Mouse (Mus musculus): Measurements from ENCODE around the gene Zfp941. TPM values are rescaled to one million over a fixed set of nuclear protein-coding genes. Genes with fewer than 3 reads are reported as not detected.

The Zfp941 gene
- polyA plus RNA-seq (2017; shearing (Covaris generic)) = under 1 TPM in 2 of 3 experiments, not detected in 1; 0.40 TPM

DNA sequence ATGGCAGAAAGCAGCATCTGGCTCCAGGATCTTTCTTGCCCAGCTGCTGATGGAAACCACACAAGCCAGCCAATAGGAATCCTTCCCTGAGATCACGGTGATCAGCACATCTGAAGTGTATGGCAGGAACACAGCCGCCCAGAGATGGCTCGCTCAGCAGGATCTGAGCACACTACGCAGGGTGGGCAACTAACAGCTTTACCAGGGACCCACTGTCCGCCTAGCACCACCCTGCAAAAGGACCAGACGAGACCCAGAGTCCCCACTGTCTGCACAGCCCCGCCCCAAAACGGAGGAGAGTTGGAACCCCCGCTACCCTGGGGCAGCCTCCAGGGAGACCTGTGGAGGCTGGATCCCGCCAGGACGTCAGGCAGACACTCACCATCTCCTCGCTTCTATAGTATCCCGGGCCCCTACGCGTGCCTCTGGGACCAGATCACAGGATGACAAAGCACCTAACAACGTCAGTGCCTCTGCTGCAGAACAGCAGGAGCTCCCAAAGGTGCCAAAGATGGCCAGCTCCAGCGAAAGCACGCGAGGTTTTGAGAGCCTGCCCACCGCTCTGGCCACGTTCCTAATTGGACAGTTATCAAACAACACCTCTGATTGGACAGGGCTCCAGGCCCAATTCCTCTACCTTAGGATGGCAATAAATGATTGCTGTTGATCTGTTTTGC, at the start of gene Zfp941:
Zfp941 (minus strand) TSS at position 526 of the 677 bp plus-strand sequence.
- ATAC-seq = no peak

DNA sequence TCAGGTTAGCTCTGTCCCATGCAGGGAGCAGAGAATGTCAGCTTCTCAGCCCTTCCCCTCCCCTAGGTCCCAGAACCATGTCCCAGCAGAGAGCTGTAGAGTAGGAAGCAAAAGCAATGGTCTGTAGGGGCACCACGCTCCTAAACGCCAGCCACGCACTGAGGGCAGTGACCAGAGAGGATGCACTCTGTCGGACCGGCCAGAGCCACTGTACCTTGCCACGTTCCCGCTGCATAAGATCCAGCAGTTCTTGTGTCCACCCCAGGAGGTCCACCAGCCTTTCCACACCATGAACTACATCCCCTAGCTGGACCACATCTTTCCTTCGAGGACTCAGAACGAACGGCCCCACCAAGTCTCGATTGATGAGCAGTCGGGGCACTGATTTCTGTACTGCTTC, 42.8 kb upstream of the Zfp941 start:
- no peak for ATAC-seq

DNA sequence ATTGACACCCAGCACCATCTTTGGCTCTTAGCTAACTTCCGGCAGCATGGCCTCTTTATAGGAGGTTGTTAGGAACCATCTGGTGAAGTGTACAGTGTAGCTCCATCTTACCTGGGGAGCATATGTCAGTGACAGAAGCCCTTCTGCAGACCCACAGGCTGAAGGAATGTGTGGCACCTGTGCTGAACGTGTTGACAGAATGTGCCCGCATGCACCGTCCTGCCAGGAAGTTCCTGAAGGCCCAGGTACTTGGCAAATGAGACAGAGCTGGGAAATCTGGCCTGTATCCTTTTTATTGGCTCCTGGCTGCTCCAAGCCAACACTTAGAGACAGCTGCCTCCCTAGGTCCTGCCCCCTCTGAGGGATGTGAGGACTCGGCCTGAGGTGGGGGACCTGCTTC, 38.8 kb upstream of the Zfp941 start:
- no peak for ATAC-seq

DNA sequence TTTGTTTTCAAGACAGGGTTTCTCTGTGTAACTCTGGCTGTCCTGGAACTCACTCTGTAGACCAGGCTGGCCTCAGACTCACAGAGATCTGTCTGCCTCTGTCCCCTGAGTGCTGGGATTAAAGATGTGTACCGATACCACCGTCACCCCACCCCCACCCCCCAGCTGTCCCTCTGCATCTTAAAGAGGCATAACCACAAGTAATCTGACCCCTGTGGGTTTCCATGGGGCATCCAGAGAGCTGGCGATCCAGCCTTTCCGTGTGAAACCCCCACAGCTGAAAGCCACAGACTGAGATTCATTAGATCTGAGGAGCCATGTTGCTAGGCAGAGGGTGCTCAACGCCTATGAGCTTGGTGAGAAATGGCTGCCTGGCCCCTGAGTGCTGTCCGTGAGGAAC, 38.0 kb upstream of the Zfp941 start:
- ATAC-seq = no peak

DNA sequence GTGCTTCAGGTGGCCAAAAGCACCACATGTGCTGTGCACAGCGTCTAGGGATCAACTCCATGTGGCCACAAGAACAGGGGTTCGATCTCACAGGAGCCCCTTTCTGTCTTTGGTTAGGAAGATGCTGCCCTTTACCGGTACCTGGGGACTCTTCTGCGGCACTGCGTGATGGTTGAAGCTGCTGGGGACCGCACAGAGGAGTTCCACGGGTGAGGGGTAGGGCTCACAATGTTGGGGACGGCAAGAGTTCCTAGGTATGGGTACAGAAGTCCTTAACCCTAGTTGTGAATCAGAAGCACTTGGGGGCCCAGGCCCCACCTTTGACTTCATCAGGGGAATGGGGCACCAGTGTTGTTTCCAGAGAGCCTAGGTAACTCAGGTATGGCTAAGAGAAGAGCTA, 36.8 kb upstream of the Zfp941 start:
- ATAC-seq = no peak

DNA sequence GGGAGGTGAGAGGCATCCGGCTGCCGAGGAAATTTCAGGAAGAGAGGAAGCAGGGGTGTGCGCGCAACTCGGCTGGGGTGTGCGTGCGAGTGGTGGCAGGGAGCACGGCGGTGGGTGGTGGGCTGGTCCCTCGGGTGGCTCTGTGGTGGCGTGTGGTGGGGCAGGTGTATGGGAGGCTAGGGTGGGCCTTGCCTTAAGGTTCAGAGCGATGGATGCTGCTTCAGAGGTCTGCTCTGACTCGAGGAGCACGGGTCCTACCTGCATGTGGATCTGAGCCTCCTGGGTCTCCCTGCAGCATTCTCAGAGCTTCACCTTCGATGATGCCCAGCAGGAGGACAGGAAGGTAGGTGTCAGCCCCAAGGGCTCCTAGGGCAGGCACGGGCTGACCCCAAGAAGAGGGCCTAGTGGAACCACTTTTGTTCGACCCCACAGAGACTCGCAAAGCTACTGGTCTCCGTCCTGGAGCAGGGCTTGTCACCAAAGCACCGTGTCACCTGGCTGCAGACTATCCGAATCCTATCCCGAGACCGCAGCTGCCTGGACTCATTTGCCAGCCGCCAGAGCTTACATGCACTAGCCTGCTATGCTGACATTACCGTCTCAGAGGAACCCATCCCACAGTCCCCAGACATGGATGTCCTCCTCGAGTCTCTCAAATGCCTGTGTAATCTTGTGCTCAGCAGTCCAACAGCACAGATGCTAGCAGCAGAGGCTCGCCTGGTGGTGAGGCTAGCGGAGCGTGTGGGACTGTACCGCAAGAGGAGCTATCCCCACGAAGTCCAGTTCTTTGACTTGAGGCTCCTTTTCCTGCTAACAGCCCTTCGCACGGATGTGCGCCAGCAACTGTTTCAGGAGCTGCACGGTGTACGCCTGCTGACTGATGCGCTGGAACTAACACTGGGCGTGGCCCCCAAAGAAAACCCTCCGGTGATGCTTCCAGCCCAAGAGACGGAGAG, 35.9 kb upstream of the Zfp941 start, which contains the start of gene Bet1l:
Bet1l (minus strand) TSS at position 28 of the 956 bp plus-strand sequence.
- ATAC-seq = peak; percentile 26

DNA sequence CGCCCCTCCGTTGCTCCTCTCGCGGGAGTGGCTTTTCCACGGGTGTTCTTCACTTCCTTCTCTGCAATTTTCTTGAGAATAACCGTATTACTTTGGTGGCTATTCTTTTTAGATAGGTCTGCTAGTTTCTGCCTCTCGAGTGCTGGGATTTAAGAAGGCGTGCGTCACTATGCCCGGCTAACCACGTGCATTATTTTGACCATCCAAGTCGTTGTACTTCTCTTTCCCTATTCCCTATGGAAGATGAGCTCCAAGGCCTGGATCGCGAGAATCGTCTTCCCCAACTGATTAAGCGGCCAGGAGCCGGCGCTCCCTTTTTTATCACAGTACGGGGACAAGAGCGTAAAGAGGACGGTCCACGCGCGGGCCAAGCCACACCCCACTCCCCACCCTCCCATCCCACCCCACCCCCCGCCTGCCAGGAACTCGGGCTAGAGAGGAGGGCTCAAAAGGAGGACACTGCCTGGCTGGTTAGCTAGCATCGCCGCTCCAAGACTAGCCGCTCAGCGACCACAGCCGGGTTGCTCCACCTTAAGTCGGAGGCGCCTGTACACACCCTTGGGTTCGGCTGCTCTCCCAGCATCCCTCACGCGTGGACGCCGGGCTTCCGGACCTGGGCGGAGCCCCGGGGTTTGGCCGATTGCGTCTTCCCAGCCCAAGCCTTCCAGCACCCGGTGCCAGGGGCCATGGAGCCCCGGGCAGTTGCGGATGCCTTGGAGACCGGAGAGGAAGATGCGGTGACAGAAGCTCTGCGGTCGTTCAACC, 35.0 kb upstream of the Zfp941 start, which contains the start of gene Ric8a:
Ric8a (plus strand) TSS at position 173 of the 765 bp plus-strand sequence.
- ATAC-seq = peak; percentile 65

DNA sequence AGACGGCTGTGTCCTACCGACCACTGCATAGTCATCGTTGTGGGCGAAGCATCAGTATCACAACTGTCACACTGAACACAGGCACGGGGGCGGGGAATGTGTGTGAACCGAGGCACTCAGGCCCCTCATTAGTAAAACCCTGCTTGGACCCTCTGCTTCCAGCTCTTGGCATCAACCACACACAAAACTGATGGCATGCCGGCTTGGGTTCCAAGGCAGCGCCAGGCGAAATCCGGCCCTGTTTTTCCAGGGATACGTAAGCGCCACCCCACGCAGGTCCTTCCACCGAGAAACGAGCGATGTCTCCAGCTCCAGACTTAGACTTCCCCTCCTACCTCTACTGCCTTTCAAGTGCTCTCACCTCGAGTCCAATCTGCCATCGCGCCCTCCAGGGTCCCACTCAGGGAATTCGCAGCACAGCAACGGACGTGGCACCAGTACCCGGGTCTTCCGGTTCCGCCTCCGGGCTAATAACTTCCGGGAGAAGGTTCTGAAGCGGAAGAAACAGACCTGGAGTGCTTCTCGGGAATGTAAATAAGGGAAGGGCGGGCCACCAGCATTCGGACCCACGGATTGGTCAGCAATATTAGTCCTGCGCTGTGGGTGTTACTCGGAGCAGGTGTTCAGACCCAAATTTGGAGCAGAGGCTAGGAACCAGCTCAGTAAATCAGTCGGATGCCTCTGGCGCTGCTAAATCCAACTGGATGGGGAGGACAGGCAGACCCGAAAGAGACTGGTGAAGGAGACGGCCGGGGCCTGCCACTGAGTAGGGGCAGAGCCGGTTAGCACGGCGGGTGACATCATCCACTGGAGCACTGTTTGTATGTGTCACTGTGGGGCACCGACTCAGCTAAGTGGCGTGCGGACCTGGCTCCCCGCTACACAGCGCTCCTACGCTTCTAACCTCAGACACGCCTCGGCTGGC, 34.1 kb upstream of the Zfp941 start, which contains the start of gene Gm45785:
Gm45785 (minus strand) TSS at position 472 of the 925 bp plus-strand sequence.
- peak; percentile 71 for ATAC-seq

DNA sequence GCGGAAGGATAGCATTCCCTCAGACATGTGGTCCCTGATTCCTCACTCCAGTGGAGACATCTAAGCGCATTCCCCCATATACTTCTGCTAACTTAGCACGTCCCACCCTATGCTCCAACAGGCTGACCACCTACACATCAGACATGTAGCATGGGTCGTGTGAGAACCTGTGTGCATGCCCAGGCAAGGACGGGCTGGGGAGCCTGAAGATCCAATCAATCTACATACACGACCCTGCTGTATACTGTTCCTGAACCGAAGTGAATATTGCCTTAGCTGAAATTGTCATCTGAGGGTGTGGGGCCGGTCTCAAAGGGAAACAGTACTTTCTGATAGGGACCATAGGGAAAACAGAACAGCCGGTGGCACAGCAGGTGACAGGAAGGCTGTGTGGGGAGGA, 33.2 kb upstream of the Zfp941 start:
- ATAC-seq = no peak

DNA sequence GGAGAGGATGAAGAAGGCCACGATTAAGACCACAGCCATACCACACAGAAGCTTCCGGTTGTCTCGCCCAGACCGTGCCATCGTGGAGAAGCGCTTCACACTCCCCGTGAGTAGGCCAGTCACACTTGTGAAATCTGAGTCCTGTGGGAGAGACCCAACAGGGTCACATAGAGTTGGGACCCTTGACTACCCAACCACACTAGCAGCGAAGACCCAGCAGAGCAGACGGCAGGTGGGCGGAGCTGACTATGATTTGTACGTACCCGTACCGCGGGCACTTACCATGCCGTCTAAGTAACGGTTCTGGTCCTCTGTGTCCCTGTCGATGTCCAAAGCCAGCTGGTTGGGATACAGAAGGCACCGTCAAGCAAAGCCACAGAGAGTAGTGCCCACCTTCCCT, 32.5 kb upstream of the Zfp941 start:
- ATAC-seq = no peak

DNA sequence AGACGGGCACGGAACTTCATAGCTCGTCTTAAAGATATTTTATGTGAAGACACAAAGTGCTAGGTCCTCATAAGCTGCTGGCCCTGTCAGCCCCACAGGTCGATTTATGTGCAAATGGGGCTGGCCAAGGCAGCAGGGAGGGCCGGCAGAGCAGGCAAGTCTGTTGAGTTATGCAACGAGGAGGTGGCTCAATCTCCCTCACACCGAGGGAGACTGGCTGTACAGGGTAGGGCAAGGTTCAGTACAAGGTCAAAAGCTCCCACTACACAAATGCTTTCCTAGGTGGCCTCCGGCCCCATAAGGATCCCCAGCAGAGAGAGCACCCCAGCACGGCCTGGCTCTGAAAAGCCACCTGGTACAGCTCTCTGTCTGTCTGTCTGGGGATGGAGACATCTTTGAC, 31.4 kb upstream of the Zfp941 start:
- ATAC-seq = no peak

DNA sequence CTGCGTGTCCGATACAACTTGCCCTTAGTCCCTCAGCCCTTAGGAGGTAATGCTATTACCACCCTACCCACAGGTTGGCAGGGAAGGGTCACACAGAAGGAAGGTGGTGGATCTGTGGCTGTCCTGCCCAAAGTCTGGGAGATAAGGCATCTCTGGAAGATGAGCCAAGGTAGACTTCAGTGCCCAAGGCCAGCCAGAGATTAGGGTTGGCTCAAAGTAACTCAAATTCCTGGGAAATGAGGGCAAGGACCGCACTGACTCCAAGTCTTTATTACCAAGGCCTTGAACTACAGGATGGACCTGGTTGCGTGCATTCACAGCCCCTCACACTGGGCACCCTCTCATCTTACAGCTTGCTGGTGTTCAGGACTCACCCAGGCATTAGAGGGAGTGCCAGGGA, 29.9 kb upstream of the Zfp941 start:
- no peak for ATAC-seq

DNA sequence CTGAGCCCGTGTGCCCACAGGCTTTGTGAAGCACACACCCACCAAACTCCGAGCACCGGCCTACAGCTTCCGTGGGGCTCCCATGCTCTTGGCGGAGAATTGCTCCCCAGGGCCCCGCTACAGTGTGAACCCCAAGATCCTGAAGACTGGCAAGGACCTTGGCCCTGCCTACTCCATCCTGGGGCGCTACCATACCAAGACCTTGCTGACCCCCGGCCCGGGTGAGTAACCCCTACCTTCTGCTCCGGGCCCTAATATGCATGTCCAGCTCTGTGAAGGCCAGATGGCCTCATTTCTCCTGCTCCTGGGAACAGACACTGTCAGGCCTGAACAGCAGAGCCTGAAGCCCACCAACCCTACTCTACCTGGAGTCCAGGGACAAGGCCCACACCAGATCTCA, 26.6 kb upstream of the Zfp941 start:
- ATAC-seq = no peak

DNA sequence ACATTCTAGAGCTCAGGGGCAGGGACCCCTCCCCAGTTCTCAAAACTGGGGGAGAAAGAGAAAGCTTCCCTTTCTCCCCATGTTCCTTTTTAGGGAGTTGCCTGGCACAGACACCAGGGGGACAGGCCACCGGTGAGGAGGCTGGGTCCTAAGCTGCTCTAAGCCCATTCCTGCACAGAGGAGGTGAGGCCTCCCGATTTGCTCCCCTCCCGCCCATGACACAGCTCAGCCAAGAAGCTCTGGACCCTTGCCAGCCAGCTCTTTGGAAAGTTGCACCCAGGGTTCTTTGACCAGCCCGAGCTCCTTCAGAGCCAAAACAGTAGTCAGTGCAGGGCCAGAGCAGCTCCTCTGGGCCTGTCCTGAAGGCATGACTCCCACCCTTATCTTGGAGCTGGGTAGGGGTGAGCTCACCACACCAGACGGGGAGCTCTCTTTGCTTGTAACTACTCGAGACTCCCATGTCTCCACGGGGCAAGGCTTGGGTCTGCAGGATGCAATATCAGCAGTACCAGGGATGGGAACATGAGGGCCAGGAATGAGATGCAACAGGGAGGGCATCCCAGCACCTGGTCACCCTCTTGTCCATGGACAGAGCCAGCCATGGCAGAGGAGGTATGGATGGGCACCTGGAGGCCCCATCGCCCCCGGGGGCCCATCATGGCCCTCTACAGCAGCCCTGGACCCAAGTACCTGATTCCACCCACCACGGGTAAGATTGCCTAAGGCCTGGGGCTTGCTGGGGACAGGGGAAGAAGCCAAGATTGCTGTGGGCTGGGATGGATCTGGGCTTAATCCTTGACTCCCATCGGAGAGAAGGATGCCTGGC, 26.0 kb upstream of the Zfp941 start, which contains the start of gene Odf3:
Odf3 (plus strand) TSS at position 51 of the 826 bp plus-strand sequence.
- no peak for ATAC-seq

DNA sequence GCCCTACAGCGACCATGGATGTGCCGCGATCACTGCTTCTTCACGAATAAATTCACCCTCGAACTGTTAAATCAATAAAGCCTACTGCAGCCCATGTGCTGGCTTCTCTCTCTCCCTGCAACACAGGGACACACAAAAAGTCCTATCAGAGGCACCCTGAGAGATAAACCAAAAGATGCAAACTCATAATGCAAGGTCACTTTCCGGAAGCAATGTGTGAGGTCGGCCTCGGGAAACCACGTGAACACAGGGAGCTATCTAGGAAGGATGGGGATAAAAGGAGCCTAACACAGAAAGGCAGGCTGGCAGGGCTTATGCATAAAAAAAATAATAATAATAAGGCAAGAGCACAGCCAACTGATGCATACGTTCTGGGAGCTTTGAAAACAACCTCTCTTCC, 24.7 kb upstream of the Zfp941 start:
- ATAC-seq = no peak

DNA sequence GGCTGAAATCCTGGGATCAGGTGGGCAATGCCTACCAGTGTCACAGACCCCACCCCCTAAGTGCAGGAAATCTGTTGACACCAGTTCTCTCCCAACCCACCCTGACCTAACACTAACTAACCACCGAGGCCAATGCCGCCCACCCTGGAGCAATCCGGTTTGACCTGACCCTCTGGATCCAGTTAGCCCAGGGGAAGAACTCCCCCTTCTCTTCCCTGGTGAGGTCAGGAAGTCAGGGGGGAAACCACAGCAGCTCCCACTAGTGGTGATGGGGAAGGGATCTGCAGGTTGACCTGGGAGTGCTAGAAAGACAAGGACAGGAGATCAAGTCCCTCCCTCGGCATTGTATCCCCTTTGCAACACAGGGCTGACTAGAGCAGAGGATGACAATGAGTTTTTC, 23.7 kb upstream of the Zfp941 start:
- no peak for ATAC-seq

DNA sequence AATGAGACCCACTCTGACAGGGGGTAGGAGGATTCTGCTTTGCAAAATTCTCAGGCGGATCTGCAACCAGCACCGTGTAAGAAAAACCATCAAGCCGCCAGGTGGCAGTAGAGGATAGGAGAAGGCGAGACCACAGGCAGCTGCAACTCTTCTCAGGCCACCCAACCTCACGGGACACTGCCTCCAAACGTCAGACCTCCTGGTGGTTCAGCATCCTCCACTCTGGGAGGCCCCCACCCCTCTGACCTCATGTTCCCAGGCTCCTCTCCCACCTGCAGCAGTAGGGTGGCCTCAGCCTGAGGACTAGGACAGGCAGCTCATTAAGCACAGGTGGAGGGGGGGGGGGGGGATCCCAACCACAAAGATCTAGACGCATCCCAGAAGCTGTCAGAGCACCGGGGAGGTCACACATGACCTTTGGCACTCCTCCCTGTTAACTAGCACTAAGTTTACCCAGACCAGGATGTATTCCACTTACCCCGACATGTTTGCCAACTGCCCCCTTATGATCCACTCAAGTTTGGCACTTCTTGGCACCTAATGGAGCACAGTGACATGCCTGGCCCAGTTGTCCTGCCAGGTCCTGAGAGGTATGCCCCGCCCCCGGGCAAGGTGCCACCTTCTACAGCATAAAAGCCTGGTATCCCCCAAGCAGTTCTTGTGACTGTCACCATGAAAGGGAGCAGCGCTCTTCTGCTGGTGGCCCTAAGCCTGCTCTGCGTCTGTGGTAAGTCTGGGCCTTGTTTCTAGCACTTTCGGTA, 23.1 kb upstream of the Zfp941 start, which contains the start of gene Scgb1c1:
Scgb1c1 (plus strand) TSS at position 643 of the 761 bp plus-strand sequence.
- ATAC-seq = peak; percentile 87

DNA sequence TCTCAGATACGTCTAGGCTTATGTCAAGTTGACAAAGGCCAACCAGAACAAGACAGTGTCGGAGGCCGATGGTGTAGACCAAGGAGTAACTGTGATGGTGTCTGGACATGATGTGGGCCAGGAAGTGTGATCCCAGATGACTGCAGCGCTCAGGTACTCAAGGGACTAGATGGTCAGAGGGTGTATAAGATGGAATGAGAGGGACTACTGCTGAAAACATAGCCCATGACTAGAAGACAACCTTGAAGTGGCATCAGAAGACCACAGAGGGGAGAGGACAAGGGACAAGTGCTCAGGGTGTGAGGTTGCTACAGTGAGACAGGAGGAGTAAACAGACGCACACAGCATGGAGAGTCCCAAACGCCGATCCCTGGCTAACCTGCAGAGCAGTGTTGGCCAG, 21.8 kb upstream of the Zfp941 start:
- no peak for ATAC-seq

Measured in inflammation-experienced regulatory T-cells, adult 6 months (primary cell).